Mouse (Mus musculus): Measurements from ENCODE around the gene B3glct.

Gene B3glct

GRCm38 (mm10) chr5:149753073-149753472, 75.0 kb downstream of the B3glct start:
- no peak for DNase-seq

DNA sequence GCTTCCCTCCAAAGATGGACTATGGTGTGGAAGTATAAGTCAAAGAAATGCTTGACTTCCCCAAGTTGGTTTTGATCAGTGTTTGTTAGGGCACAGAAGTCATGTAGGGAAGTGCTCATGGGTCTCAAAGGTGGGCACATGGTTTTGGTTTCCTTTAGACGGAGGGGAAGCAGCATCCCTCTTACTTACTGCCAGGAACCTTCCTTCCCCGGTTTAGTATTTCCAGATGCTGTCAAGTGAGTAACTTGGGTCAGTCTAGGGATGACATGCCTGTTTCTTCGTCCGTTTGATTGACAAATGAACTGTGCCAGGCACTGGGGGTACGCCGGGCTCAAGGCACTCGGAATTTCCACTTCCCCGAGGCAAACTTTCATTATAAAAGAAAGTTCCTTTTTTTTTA, 89.1 kb downstream of the B3glct start:
- no peak for DNase-seq

DNA sequence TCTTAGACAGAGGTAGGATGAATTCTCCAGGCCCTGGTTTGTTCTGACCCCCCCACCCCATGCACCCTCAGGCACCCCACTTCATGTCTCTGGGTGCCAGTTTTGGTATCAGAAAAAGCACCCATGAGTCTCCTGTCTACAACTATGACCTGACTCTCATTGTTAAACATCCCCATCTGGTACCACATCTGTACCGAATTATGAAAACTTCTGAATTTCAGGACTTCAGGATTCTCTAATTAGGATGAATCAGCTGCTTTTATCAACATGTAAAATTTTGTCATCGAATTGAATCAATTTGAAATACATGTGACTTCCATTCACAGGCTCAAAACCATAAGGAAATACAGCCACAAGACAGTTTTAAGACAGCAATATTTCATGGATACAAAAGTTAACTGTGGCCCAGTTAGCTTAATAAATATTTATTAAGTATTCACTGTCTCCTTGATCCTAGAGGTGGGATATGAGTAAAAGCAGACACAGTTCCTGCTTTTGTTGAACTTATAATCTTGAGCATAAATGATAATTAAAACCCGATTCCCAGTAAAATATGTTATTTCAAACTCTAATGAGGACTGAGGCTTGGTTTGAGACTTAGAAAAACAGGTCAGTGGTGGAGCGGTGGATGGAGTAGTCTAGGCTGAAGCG, 89.7 kb downstream of the B3glct start:
- DNase-seq = no peak

DNA sequence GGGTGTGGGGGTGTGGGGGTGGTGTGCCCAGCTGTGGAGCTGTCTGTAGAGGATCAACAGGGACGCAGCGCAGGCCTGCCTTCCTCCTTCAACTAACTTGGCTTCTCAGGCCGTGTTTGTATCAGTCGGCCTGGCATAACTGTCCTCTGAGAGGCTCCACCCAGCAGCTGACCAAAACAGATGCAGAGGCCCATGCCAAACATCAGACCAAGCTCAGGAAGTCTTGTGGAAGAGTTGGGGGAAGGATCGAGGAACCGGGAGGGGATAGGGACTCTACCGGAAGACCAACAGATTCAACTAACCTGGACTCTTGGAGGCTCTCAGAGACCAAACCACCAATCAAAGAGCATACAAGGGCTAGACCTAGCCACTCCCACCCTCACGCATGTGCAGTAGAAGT, 91.6 kb downstream of the B3glct start:
- DNase-seq = no peak

- DNase-seq = no peak
These were observed 98.0 kb downstream of the B3glct start for GRCm38 (mm10) chr5:149776038-149776437.

GRCm38 (mm10) chr5:149779740-149780139, 101.7 kb downstream of the B3glct start:
- DNase-seq = no peak

DNA sequence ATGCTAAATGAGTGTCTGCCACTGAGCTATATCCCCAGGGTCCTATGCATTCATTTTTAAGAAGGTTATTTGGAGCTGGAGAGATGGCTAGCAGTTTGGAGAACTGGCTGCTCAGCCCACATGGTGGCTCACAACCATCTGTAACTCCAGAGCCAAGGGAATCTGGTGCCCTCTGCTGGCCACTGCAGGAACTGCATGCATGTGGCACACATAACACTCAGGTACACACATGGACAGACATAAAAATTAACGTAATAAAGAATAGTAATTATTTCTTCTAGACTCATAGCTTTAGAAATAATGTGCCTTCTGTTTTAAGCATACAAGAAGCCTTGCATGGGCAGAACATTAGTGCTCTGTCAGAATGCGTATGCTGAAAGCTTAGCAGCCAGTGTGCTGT, 102.4 kb downstream of the B3glct start:
- DNase-seq = no peak

DNA sequence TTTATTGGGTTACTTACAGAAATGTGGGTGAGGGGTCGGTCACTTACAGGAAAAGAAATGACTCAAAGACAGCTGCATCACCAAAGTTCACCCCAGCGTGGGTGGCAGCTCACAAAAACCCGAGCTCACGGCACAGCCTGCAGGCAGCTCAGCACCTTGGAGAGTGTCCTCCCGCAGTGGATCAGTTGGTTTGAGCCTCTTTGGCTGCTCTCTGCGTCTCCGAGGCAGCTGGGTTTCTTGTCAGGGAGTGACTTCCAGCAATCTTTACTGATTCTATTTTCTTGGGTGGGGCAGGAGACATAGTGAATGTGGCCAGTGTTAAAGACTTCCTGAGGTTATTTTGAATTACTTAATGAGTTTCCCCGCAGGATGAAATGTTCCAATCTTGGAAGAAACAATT, 112.1 kb downstream of the B3glct start:
- DNase-seq = no peak

DNA sequence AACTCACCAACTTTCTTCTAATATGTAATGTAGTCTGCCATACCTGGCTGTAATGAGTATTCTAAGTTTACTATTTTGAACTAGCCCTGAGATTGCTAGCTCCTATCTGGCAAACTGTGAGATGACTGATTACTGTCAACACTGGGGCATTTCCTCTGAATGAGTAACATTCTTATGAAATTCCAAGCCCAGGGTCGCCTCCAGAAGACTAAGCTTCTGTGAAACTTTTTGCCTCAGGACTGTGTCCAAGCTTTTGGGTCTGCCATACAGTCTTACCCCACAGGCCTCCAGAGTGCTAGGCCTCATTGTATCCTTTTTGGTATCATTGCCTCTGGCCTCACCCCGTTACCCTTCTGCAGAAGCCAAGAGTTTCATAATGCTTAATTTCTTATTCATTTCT, 132.0 kb downstream of the B3glct start:
- DNase-seq = no peak

GRCm38 (mm10) chr5:149811835-149812234, 133.8 kb downstream of the B3glct start:
- DNase-seq = no peak
